Mouse (Mus musculus) stomach, embryonic 14.5 days (tissue): ENCODE measurements around the gene Crkl. TPM values are rescaled to one million over a fixed set of nuclear protein-coding genes. Genes with fewer than 3 reads are reported as not detected.
"Not testable (repeated sequence)": the region's sequence is repeated elsewhere in the genome, so short reads cannot be mapped to it uniquely, and the experiment has no call there.

Experiments
- ATAC-seq: fragments of 200-750 bp; cut with Nextera tagmentation; 2 replicates; pipeline ENCODE4 v1.8.0; 2017; ENCODE audit warnings: low read depth, moderate TSS enrichment; ENCODE audit not compliant: insufficient number of reproducible peaks, insufficient read depth, low FRiP score
- H3K27ac ChIP-seq: fragments of 300-500 bp; sonication (generic); 2 replicates; pipeline ENCODE4 v1.5.1; 2014; ENCODE audit warnings: mild to moderate bottlenecking, low read length, moderate library complexity, mixed read lengths
- H3K27me3 ChIP-seq: fragments of 300-500 bp; sonication (generic); 2 replicates; pipeline ENCODE4 v1.6.1; 2014; ENCODE audit warnings: low read length, control low read depth, mixed read lengths; ENCODE audit not compliant: control insufficient read depth, insufficient read depth
- H3K36me3 ChIP-seq: fragments of 300-500 bp; sonication (generic); 2 replicates; pipeline ENCODE4 v1.6.1; 2014; ENCODE audit warnings: mild to moderate bottlenecking, control low read depth, low read length, moderate library complexity, mixed read lengths; ENCODE audit not compliant: control insufficient read depth, insufficient read depth
- H3K4me1 ChIP-seq: fragments of 300-500 bp; sonication (generic); 2 replicates; pipeline ENCODE4 v1.6.1; 2014; ENCODE audit warnings: low read length, control low read depth, mixed read lengths; ENCODE audit not compliant: control insufficient read depth, insufficient read depth
- H3K4me2 ChIP-seq: fragments of 300-500 bp; sonication (generic); replicated peaks from 2 replicates; pipeline ENCODE4 v1.6.1; 2014; ENCODE audit warnings: low read depth, low read length, control low read depth
- H3K4me3 ChIP-seq: fragments of 300-500 bp; sonication (generic); 2 replicates; pipeline ENCODE4 v1.5.1; 2014; ENCODE audit warnings: low read depth, low read length, control low read depth
- H3K9ac ChIP-seq: fragments of 300-500 bp; sonication (generic); replicated peaks from 2 replicates; pipeline ENCODE4 v1.6.1; 2014; ENCODE audit warnings: low read depth, mild to moderate bottlenecking, control low read depth, low read length, moderate library complexity, mixed read lengths
- H3K9me3 ChIP-seq: fragments of 300-500 bp; sonication (generic); 2 replicates; pipeline ENCODE4 v1.6.1; 2016; ENCODE audit warnings: low read depth, low read length, control low read depth; ENCODE audit not compliant: control insufficient read depth
- WGBS: fragments of 180-500 bp; shearing (Covaris S2); extraction: QIAGEN DNeasy Blood & Tissue Kit; methylation state at CpG from one replicate; pipeline ENCODE4 v1.1.7; 2014; 5-methylcytosine and 5-hydroxymethylcytosine counted together
- polyA plus RNA-seq: library from polyadenylated mRNA; unstranded; fragments of >200 nt; fragmentation: Nextera tagmentation; extraction: Ambion mirVana; gene quantifications from 2 replicates; pipeline ENCODE4 v1.2.1, GENCODE M21; 2014

Crkl gene
- polyA plus RNA-seq, 1 experiment from 2014 or later, result 62.3 TPM

- no peak for ATAC-seq
- Histone ChIP-seq H3K36me3 (peaks cover 9% of the 10 kb centered on the region), H3K4me2 (no peak overlapping the region), H3K27ac (no peak overlapping the region), H3K4me3 (no peak overlapping the region), H3K9ac (no peak overlapping the region), H3K9me3 (no peaks in the 10 kb centered on the region), H3K4me1 (no peaks in the 10 kb centered on the region), H3K27me3 (0 out of 2 replicates have a peak, but pooled peaks cover 2% of the 10 kb centered on the region)
- WGBS, result 85% methylated on average over 5 of the region's 5 CpGs
Measured at GRCm38 (mm10) chr16:17491154-17491553, 39.4 kb downstream of the Crkl start.

GRCm38 (mm10) chr16:17491896-17492561 lies 40.2 kb downstream of the Crkl start:
- 69% methylated on average over 5 of the region's 5 CpGs for WGBS
- H3K4me2 ChIP-seq, result no peak overlapping the region
- H3K27ac ChIP-seq, result no peak overlapping the region
- no peaks in the 10 kb centered on the region for H3K9me3 ChIP-seq
- H3K4me3 ChIP-seq, result no peak overlapping the region
- ATAC-seq, result no peak
- 0 out of 2 replicates have a peak, but pooled peaks cover 2% of the 10 kb centered on the region for H3K27me3 ChIP-seq
- H3K36me3 ChIP-seq, result peaks cover 9% of the 10 kb centered on the region
- no peak overlapping the region for H3K9ac ChIP-seq
- H3K4me1 ChIP-seq, result no peaks in the 10 kb centered on the region

GRCm38 (mm10) chr16:17496499-17497305 lies 44.9 kb downstream of the Crkl start:
- H3K9ac ChIP-seq, result no peak overlapping the region
- no peaks in the 10 kb centered on the region for H3K4me1 ChIP-seq
- no peak; the same call in 1 of the 2 replicates for ATAC-seq

GRCm38 (mm10) chr16:17499249-17499883 lies 47.6 kb downstream of the Crkl start:
- no peak overlapping the region for H3K4me2 ChIP-seq
- WGBS, result 29% methylated on average over 10 of the region's 10 CpGs
- no peak overlapping the region for H3K9ac ChIP-seq
- no peaks in the 10 kb centered on the region for H3K27me3 ChIP-seq
- no peak overlapping the region for H3K4me3 ChIP-seq
- no peaks in the 10 kb centered on the region for H3K4me1 ChIP-seq
- no peaks in the 10 kb centered on the region for H3K9me3 ChIP-seq
- ATAC-seq, result no peak
- H3K27ac ChIP-seq, result no peak overlapping the region
- H3K36me3 ChIP-seq, result no peaks in the 10 kb centered on the region

More at GRCm38 (mm10) chr16:17496499-17497305, 44.9 kb downstream of the Crkl start:
- WGBS, result 34% methylated on average over 2 of the region's 2 CpGs
- no peak overlapping the region for H3K4me2 ChIP-seq
- no peaks in the 10 kb centered on the region for H3K27me3 ChIP-seq
- no peaks in the 10 kb centered on the region for H3K9me3 ChIP-seq
- no peak overlapping the region for H3K27ac ChIP-seq
- H3K36me3 ChIP-seq, result no peaks in the 10 kb centered on the region
- H3K4me3 ChIP-seq, result no peak overlapping the region

- H3K4me3 ChIP-seq, result no peak overlapping the region
- no peak for ATAC-seq
- H3K9ac ChIP-seq, result no peak overlapping the region
- no peaks in the 10 kb centered on the region for H3K36me3 ChIP-seq
- WGBS, result 81% methylated on average over 4 of the region's 4 CpGs
- no peaks in the 10 kb centered on the region for H3K27me3 ChIP-seq
- no peak overlapping the region for H3K4me2 ChIP-seq
- H3K9me3 ChIP-seq, result no peaks in the 10 kb centered on the region
- H3K4me1 ChIP-seq, result no peaks in the 10 kb centered on the region
- no peak overlapping the region for H3K27ac ChIP-seq
Measured at GRCm38 (mm10) chr16:17502681-17503080, 50.9 kb downstream of the Crkl start.

GRCm38 (mm10) chr16:17507018-17507552 lies 55.3 kb downstream of the Crkl start:
- H3K4me3 ChIP-seq, result no peak overlapping the region
- no peak overlapping the region for H3K9ac ChIP-seq
- ATAC-seq, result no peak
- 81% methylated on average over 5 of the region's 5 CpGs for WGBS
- H3K36me3 ChIP-seq, result peaks cover 8% of the 10 kb centered on the region; the same call in 1 of the 2 replicates
- no peak overlapping the region for H3K27ac ChIP-seq
- no peaks in the 10 kb centered on the region for H3K9me3 ChIP-seq
- peaks cover 12% of the 10 kb centered on the region; the same call in 1 of the 2 replicates for H3K4me1 ChIP-seq
- H3K27me3 ChIP-seq, result no peaks in the 10 kb centered on the region
- no peak overlapping the region for H3K4me2 ChIP-seq

- Histone ChIP-seq H3K4me3 (peak overlapping the region; percentile 78), H3K4me1 (peaks cover 12% of the 10 kb centered on the region; the same call in 1 of the 2 replicates), H3K4me2 (peak overlapping the region; percentile 60), H3K27ac (peak overlapping the region; percentile 94; the same call in 1 of the 2 replicates), H3K36me3 (peaks cover 18% of the 10 kb centered on the region), H3K9ac (peak overlapping the region; percentile 56)
- H3K9me3 ChIP-seq, ATAC-seq, H3K27me3 ChIP-seq: not testable (repeated sequence)
- 25% methylated on average over 3 of the region's 3 CpGs for WGBS
Measured at GRCm38 (mm10) chr16:17508031-17508430, 56.2 kb downstream of the Crkl start.
